Mouse (Mus musculus): ENCODE results near the gene Ezr.

DNA sequence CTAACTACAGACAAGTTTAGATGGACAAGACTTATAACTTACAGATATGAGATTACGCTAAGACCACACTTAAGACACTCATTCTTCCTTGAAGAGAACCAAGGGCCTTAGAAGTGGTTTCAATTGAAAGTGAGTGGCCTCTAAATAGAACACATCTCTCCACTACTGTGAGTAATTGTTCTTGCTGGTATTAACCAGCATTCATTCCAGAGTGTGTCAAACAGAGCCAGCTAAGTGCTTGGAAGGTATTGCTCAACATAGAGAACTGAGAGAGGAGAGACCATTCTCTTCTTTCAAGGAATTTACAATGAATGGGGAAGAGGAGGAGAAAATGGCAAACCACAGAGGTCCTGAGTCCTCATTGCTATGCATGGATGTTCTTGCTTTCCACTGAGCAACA, 21.0 kb upstream of the Ezr start:
- TF ChIP-seq POLR2A (IDR thresholded peaks at IDR 0.05; ENCODE audit: insufficient read depth, low read length), result no peak
- no peak for TF ChIP-seq CTCF (IDR thresholded peaks at IDR 0.05; ENCODE audit: low read depth, low read length)

All from ES-Bruce4 (cell line).